Mouse (Mus musculus): ENCODE data around the gene Htra2. TPM values are rescaled to one million over a fixed set of nuclear protein-coding genes. Genes with fewer than 3 reads are reported as not detected.
A peak's percentile ranks its signal among the peaks of the same experiment; 100 is the strongest.

Htra2 gene
- polyA plus RNA-seq, 1 experiment, result 30.9 TPM

GRCm38 (mm10) chr6:83080210-83080609 lies 25.1 kb upstream of the Htra2 start:
- no peak for TF ChIP-seq POLR2A (IDR thresholded peaks at IDR 0.05; ENCODE audit: control insufficient read depth, low read depth, low read length)
- TF ChIP-seq CTCF (IDR thresholded peaks at IDR 0.05; ENCODE audit: control insufficient read depth, insufficient read depth, insufficient replicate concordance, low read depth, low read length), result no peak
- no peaks in the 10 kb centered on the region for H3K27me3 ChIP-seq (ENCODE audit: control insufficient read depth, insufficient read depth, low read length)
- no peak overlapping the region for H3K27ac ChIP-seq (ENCODE audit: control insufficient read depth, insufficient read depth, low read depth, low read length)
- no peak overlapping the region for H3K4me3 ChIP-seq (ENCODE audit: control insufficient read depth, low read depth, low read length)
- H3K36me3 ChIP-seq (ENCODE audit: control insufficient read depth, insufficient read depth, low read length), result no peaks in the 10 kb centered on the region; the same call in 1 of the 2 replicates
- peaks cover 7% of the 10 kb centered on the region for H3K4me1 ChIP-seq (ENCODE audit: control insufficient read depth, insufficient read depth, low read length)

DNA sequence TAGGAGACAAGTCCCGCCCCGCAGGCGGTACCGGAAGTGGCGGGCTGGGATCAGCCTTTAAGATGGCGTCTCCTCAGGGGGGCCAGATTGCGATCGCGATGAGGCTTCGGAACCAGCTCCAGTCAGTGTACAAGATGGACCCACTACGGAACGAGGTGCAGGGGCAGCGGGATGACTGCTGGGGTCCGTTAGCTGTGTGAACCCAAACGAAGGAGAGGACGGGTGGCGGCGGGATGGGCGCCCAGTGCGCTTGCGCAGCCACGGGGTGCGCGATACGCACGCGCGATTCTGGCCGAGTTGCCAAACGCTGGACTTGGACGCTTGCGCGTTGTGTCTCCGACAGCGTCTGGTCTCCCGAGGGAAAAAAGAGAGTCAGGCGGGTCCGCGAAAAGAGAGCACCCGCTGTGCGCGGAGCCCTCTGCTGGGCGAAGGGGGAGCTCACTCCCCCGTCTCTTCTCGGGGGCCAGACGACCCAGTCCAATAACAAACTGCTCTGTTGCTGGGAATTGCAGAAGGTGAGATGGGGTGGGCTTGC lies 23.3 kb upstream of the Htra2 start:
- H3K4me1 ChIP-seq (ENCODE audit: control insufficient read depth, insufficient read depth, low read length), result peaks cover 7% of the 10 kb centered on the region
- no peaks in the 10 kb centered on the region; the same call in 1 of the 2 replicates for H3K36me3 ChIP-seq (ENCODE audit: control insufficient read depth, insufficient read depth, low read length)
- H3K4me3 ChIP-seq (ENCODE audit: control insufficient read depth, low read depth, low read length), result peak overlapping the region; percentile 97
- no peaks in the 10 kb centered on the region for H3K27me3 ChIP-seq (ENCODE audit: control insufficient read depth, insufficient read depth, low read length)
- peak overlapping the region; percentile 99 for H3K27ac ChIP-seq (ENCODE audit: control insufficient read depth, insufficient read depth, low read depth, low read length)
- TF ChIP-seq POLR2A (IDR thresholded peaks at IDR 0.05; ENCODE audit: control insufficient read depth, low read depth, low read length), result peak; percentile 53; the same call in 1 of the 2 replicates
- TF ChIP-seq CTCF (IDR thresholded peaks at IDR 0.05; ENCODE audit: control insufficient read depth, insufficient read depth, insufficient replicate concordance, low read depth, low read length), result 0 out of 2 replicates have a peak, but pooled peaks have one; percentile 7

DNA sequence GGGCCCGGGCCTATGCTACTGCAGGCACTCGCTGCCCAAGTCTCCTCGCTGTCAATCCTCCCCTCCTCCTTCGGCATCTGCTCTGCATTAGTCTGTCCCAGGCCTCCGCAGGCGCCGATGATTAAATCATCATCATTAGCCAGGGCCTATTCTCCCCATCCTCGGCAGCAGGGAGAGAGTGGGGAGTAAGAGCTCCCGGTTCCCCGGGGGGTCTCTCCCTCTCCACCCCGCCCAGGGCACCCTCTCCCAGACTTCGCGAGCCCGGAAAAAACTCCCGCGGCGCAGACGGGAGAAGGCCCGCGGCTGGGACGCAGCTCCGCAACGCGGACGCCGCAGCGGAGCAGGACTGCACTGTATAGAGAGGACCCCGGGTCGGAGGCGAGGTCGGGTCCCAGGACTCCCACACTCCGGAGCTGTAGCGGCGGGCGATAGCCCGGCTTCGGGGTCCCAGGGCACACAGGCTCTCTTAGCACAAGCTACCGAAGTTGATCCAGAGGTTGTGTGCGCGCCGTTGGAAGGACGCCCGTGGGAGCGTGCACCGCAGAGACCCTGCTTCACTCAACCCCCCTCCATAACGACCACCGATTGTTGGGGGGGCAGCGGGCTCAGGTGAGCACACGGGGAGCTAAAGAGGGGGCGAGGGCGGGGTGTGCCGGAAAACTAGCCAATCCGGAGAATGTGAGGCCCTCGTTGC lies 22.7 kb upstream of the Htra2 start, which contains the start of gene Pcgf1:
TSS of gene Pcgf1 (plus strand) at position 240 of the 694 bp plus-strand sequence.
- peaks cover 7% of the 10 kb centered on the region for H3K4me1 ChIP-seq (ENCODE audit: control insufficient read depth, insufficient read depth, low read length)
- no peaks in the 10 kb centered on the region; the same call in 1 of the 2 replicates for H3K36me3 ChIP-seq (ENCODE audit: control insufficient read depth, insufficient read depth, low read length)
- TF ChIP-seq POLR2A (IDR thresholded peaks at IDR 0.05; ENCODE audit: control insufficient read depth, low read depth, low read length) (peak; percentile 60; the same call in 1 of the 2 replicates), CTCF (IDR thresholded peaks at IDR 0.05; ENCODE audit: control insufficient read depth, insufficient read depth, insufficient replicate concordance, low read depth, low read length) (no peak)
- peak within 1 kb of the TSS; percentile 97 for H3K4me3 ChIP-seq (ENCODE audit: control insufficient read depth, low read depth, low read length)
- no peaks in the 10 kb centered on the region for H3K27me3 ChIP-seq (ENCODE audit: control insufficient read depth, insufficient read depth, low read length)
- peak within 1 kb of the TSS; percentile 99 for H3K27ac ChIP-seq (ENCODE audit: control insufficient read depth, insufficient read depth, low read depth, low read length)

DNA sequence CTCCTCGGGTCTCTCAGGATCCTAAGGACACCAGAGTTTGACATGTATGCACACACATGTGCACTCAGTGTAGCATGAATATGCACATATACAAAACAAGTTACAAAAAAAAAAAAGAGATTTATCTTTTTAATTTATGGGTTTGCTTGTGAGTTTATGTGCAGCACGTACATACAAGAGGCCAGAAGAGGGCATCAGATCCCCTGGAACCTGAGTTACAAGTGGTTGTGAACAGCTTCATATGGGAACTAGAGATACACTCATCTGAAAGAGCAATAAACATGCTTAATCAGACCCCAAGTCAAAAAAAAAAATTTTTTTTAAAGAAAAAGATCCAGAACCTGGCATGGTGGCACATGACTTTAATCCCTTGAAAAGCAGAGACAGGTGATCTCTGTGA lies 19.9 kb upstream of the Htra2 start:
- TF ChIP-seq CTCF (IDR thresholded peaks at IDR 0.05; ENCODE audit: control insufficient read depth, insufficient read depth, insufficient replicate concordance, low read depth, low read length) (no peak), POLR2A (IDR thresholded peaks at IDR 0.05; ENCODE audit: control insufficient read depth, low read depth, low read length) (no peak)
- H3K36me3 ChIP-seq (ENCODE audit: control insufficient read depth, insufficient read depth, low read length), result no peaks in the 10 kb centered on the region; the same call in 1 of the 2 replicates
- H3K27ac ChIP-seq (ENCODE audit: control insufficient read depth, insufficient read depth, low read depth, low read length), result no peak overlapping the region
- peaks cover 3% of the 10 kb centered on the region; the same call in 1 of the 2 replicates for H3K27me3 ChIP-seq (ENCODE audit: control insufficient read depth, insufficient read depth, low read length)
- H3K4me3 ChIP-seq (ENCODE audit: control insufficient read depth, low read depth, low read length), result no peak overlapping the region
- peaks cover 13% of the 10 kb centered on the region for H3K4me1 ChIP-seq (ENCODE audit: control insufficient read depth, insufficient read depth, low read length)

DNA sequence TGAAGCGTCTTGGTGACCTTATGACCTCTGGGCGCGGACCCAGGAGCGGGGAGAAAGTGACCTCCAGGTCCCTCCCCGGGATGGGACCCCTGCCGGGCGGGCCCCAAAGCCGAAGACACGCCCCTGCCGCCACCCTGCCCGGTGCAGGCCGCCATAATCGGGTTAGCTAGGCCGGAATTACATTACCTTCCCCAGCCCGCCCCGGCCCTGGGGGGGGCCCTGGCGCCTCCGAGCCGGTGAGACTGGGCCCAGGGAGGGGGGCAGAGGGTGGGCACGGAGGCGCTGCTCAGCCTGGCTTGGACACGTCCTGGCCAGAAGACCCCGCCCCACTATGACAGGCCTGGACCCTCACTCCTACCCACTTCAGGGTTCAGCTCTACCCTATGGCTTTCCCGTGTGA lies 16.1 kb upstream of the Htra2 start:
- Histone ChIP-seq H3K27ac (ENCODE audit: control insufficient read depth, insufficient read depth, low read depth, low read length) (no peak overlapping the region), H3K27me3 (ENCODE audit: control insufficient read depth, insufficient read depth, low read length) (peaks cover 3% of the 10 kb centered on the region; the same call in 1 of the 2 replicates), H3K4me1 (ENCODE audit: control insufficient read depth, insufficient read depth, low read length) (peaks cover 12% of the 10 kb centered on the region), H3K4me3 (ENCODE audit: control insufficient read depth, low read depth, low read length) (no peak overlapping the region), H3K36me3 (ENCODE audit: control insufficient read depth, insufficient read depth, low read length) (no peaks in the 10 kb centered on the region)
- no peak for TF ChIP-seq POLR2A (IDR thresholded peaks at IDR 0.05; ENCODE audit: control insufficient read depth, low read depth, low read length)
- TF ChIP-seq CTCF (IDR thresholded peaks at IDR 0.05; ENCODE audit: control insufficient read depth, insufficient read depth, insufficient replicate concordance, low read depth, low read length), result no peak

DNA sequence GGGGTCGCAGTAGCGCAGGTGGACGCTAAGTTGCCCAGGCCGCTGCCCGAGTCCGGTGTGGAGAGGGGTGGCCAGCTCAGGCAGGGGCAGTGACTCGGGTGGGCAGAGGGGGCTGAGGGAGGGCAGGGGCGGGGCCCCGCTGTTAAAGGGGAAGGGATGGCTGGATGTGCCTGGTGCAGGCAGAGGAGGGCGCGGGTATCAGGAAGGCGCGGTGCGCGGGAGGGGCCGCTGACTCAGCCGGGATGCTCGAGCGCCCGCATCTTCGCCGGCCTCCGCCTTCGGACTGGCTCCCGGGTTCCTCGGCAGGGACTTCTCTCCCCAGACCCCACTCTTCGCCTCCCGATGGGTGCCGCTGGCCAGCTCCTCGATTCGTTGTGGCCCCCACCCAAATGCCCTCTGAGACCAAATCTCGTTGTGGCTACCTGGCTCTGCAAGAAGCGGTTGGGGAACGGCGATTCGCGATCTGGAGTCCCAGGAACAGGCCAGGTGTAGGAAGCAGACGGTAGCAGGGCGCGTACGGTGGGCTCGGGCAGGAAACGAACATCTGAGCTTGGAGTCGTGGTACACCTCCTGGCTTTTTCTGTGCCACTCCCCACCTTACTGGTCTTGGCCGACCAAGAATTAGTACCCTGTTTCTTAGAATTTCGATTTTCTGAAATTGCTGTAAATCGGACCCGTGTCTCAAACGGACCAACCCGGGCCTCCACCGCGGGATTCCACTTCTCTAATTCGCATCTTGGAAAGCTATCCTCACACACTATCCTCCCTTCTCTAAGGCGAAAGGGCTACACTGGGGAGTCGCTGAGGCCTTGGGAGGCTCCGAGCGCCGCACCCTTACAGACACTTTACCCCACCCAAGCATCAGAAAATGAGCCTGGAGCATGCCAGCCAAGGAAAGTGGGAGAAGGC lies 15.5 kb upstream of the Htra2 start:
- Histone ChIP-seq H3K27ac (ENCODE audit: control insufficient read depth, insufficient read depth, low read depth, low read length) (no peak overlapping the region), H3K4me1 (ENCODE audit: control insufficient read depth, insufficient read depth, low read length) (peaks cover 12% of the 10 kb centered on the region), H3K36me3 (ENCODE audit: control insufficient read depth, insufficient read depth, low read length) (no peaks in the 10 kb centered on the region), H3K4me3 (ENCODE audit: control insufficient read depth, low read depth, low read length) (peak overlapping the region; percentile 9; the same call in 1 of the 2 replicates), H3K27me3 (ENCODE audit: control insufficient read depth, insufficient read depth, low read length) (peaks cover 3% of the 10 kb centered on the region; the same call in 1 of the 2 replicates)
- TF ChIP-seq CTCF (IDR thresholded peaks at IDR 0.05; ENCODE audit: control insufficient read depth, insufficient read depth, insufficient replicate concordance, low read depth, low read length) (no peak), POLR2A (IDR thresholded peaks at IDR 0.05; ENCODE audit: control insufficient read depth, low read depth, low read length) (no peak)

- TF ChIP-seq POLR2A (IDR thresholded peaks at IDR 0.05; ENCODE audit: control insufficient read depth, low read depth, low read length) (no peak), CTCF (IDR thresholded peaks at IDR 0.05; ENCODE audit: control insufficient read depth, insufficient read depth, insufficient replicate concordance, low read depth, low read length) (no peak)
- no peak within 1 kb of the TSS for H3K27ac ChIP-seq (ENCODE audit: control insufficient read depth, insufficient read depth, low read depth, low read length)
- H3K4me1 ChIP-seq (ENCODE audit: control insufficient read depth, insufficient read depth, low read length), result peaks cover 12% of the 10 kb centered on the region
- peak within 1 kb of the TSS; percentile 9; the same call in 1 of the 2 replicates for H3K4me3 ChIP-seq (ENCODE audit: control insufficient read depth, low read depth, low read length)
- no peaks in the 10 kb centered on the region for H3K36me3 ChIP-seq (ENCODE audit: control insufficient read depth, insufficient read depth, low read length)
- H3K27me3 ChIP-seq (ENCODE audit: control insufficient read depth, insufficient read depth, low read length), result peaks cover 3% of the 10 kb centered on the region; the same call in 1 of the 2 replicates
Measured at GRCm38 (mm10) chr6:83070247-83070310, 15.0 kb upstream of the Htra2 start, which contains the start of gene Tlx2. Gene Tlx2, minus strand, starts transcription at chr6:83070293.
